Mouse (Mus musculus): ENCODE results near the gene Ccdc163. TPM values are rescaled to one million over a fixed set of nuclear protein-coding genes. Genes with fewer than 3 reads are reported as not detected.
A peak's percentile ranks its signal among the peaks of the same experiment; 100 is the strongest.
"Not testable (repeated sequence)": the region's sequence is repeated elsewhere in the genome, so short reads cannot be mapped to it uniquely, and the experiment has no call there.

The Ccdc163 gene
- total RNA-seq (2012; rRNA removed), result 18.6 and 21.9 TPM in 2 replicates

DNA sequence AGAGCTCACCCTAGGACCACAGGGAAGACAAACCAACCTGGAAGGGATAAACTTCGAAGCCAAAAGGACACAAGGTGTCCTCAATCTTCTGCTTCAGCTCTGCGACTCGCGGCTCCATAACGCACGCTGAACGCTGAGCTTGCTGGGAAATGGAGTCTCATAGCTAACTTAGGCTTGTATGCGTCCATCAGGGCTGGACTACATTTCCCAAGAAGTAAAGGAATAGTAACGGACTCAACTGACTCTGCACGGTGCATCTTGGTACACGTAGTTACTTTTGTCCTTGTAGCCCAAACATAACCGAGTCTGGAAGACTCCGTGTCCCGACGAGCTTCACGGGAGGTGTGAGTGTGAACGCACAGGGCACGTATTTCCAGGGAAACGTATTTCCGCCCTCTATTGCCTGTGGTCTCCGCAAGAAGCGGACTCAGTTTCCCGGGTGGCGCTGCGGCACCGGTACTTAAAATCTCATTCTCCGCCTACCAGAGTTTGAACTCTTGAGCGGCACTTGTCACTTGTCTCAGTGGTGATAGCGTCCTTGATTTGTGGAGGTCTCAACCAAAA, at the start of gene Ccdc163, which contains the start of gene Mmachc:
Gene Ccdc163, plus strand, starts transcription at position 309 of the 564 bp plus-strand sequence.
Gene Mmachc, minus strand, starts transcription at position 206 of the 564 bp plus-strand sequence.
- peak; percentile 89 for DNase-seq (ENCODE audit: low read depth, low spot score)
- H3K4me1 ChIP-seq (ENCODE audit: control insufficient read depth in 2 of 2, insufficient read depth in 2 of 2, low read length in 2 of 2, poor library complexity in 1 of 2), result no peaks in the 10 kb centered on the region
- H3K9me3 ChIP-seq (ENCODE audit: control insufficient read depth, insufficient read depth, low read depth, low read length), result no peaks in the 10 kb centered on the region
- TF ChIP-seq HCFC1 (IDR thresholded peaks at IDR 0.05; ENCODE audit: borderline replicate concordance, insufficient read depth, low read length) (peak; percentile 100), MAFK (IDR thresholded peaks at IDR 0.05; ENCODE audit: insufficient read depth, low read depth, low read length) (0 out of 2 replicates have a peak, but pooled peaks have one; percentile 38), ZNF384 (IDR thresholded peaks at IDR 0.05; ENCODE audit: low read depth, low read length) (no peak), ZC3H11A (IDR thresholded peaks at IDR 0.05; ENCODE audit: borderline replicate concordance, low read depth, low read length) (no peak), CHD2 (IDR thresholded peaks at IDR 0.05; ENCODE audit: low read depth, low read length) (peak; percentile 77; the same call in 1 of the 2 replicates)
- H3K4me3 ChIP-seq (ENCODE audit: insufficient read depth in 1 of 2, low read depth in 1 of 2, low read length in 2 of 2, poor library complexity in 1 of 2, severe bottlenecking in 1 of 2), result peak within 1 kb of the TSS; percentile 75 to 80
- H3K36me3 ChIP-seq (ENCODE audit: control insufficient read depth, insufficient read depth, low read length, poor library complexity, severe bottlenecking), result peaks cover 3% of the 10 kb centered on the region
- H3K27ac ChIP-seq (ENCODE audit: insufficient read depth, low read depth, low read length, poor library complexity, severe bottlenecking), result no peak within 1 kb of the TSS; the same call in 1 of the 2 replicates
- in situ Hi-C loops (cut with MboI; ENCODE audit: low sequenced_read_pairs in 2 of 2, unreplicated experiment in 2 of 2), result no loop called here
- H3K9ac ChIP-seq (ENCODE audit: insufficient read depth, low read depth, low read length, poor library complexity, severe bottlenecking), result peak within 1 kb of the TSS; percentile 79

DNA sequence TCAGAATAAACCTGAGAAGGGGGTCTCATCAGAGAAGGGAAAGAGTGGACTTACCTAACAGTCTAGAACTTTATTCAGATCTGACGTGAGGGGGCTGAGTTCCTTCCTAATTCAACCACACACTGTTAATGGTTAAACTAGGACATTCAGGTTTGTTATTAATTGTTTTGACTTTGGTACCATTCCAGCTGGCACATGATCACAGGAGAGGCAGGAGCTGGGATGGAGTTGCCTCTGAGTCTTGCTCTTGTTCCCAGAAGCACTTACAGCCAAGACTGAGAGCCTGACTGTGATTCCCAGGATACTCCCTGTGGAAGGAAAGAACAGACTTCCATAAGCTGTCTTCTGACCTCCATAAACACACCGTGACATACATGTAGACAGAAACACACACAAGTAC, 48.8 kb upstream of the Ccdc163 start:
- H3K9ac ChIP-seq (ENCODE audit: insufficient read depth, low read depth, low read length, poor library complexity, severe bottlenecking), result no peak overlapping the region
- H3K9me3 ChIP-seq (ENCODE audit: control insufficient read depth, insufficient read depth, low read depth, low read length), result no peaks in the 10 kb centered on the region
- DNase-seq (ENCODE audit: low read depth, low spot score), result no peak

DNA sequence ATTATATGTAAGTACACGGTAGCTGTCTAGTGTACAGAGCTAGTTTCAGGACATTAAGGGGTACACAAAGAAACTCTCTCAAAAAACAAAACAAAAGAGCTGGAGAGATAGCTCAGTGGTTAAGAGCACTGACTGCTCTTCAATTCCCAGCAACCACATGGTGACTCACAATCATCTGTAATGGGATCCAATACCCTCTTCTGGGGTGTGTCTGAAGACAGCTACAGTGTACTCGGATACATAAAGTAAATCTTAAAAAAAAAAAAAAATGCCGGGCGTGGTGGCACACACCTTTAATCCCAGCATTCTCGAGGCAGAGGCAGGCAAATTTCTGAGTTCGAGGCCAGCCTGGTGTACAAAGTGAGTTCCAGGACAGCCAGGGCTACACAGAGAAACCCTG, 48.4 kb upstream of the Ccdc163 start:
- peaks cover 10 to 19% of the 10 kb centered on the region in 2 experiments for H3K4me1 ChIP-seq (ENCODE audit: control insufficient read depth in 2 of 2, insufficient read depth in 2 of 2, low read length in 2 of 2, poor library complexity in 1 of 2)
- H3K27ac ChIP-seq (ENCODE audit: insufficient read depth, low read depth, low read length, poor library complexity, severe bottlenecking); H3K4me3 ChIP-seq (ENCODE audit: insufficient read depth in 1 of 2, low read depth in 1 of 2, low read length in 2 of 2, poor library complexity in 1 of 2, severe bottlenecking in 1 of 2); H3K9me3 ChIP-seq (ENCODE audit: control insufficient read depth, insufficient read depth, low read depth, low read length); H3K36me3 ChIP-seq (ENCODE audit: control insufficient read depth, insufficient read depth, low read length, poor library complexity, severe bottlenecking); H3K9ac ChIP-seq (ENCODE audit: insufficient read depth, low read depth, low read length, poor library complexity, severe bottlenecking); in situ Hi-C loops (cut with MboI; ENCODE audit: low sequenced_read_pairs in 2 of 2, unreplicated experiment in 2 of 2); DNase-seq (ENCODE audit: low read depth, low spot score): not testable (repeated sequence)

More for the DNA sequence above, 48.8 kb upstream of the Ccdc163 start:
- Histone ChIP-seq H3K4me3 (ENCODE audit: insufficient read depth in 1 of 2, low read depth in 1 of 2, low read length in 2 of 2, poor library complexity in 1 of 2, severe bottlenecking in 1 of 2) (no peak overlapping the region), H3K27ac (ENCODE audit: insufficient read depth, low read depth, low read length, poor library complexity, severe bottlenecking) (no peak overlapping the region), H3K36me3 (ENCODE audit: control insufficient read depth, insufficient read depth, low read length, poor library complexity, severe bottlenecking) (no peaks in the 10 kb centered on the region), H3K4me1 (ENCODE audit: control insufficient read depth in 2 of 2, insufficient read depth in 2 of 2, low read length in 2 of 2, poor library complexity in 1 of 2) (peaks cover 12 to 19% of the 10 kb centered on the region in 2 experiments)
- in situ Hi-C loops (cut with MboI; ENCODE audit: low sequenced_read_pairs in 2 of 2, unreplicated experiment in 2 of 2), result no loop called here
- TF ChIP-seq HCFC1 (IDR thresholded peaks at IDR 0.05; ENCODE audit: borderline replicate concordance, insufficient read depth, low read length) (no peak), MAFK (IDR thresholded peaks at IDR 0.05; ENCODE audit: insufficient read depth, low read depth, low read length) (no peak), ZC3H11A (IDR thresholded peaks at IDR 0.05; ENCODE audit: borderline replicate concordance, low read depth, low read length) (no peak), CHD2 (IDR thresholded peaks at IDR 0.05; ENCODE audit: low read depth, low read length) (no peak), ZNF384 (IDR thresholded peaks at IDR 0.05; ENCODE audit: low read depth, low read length) (no peak)

DNA sequence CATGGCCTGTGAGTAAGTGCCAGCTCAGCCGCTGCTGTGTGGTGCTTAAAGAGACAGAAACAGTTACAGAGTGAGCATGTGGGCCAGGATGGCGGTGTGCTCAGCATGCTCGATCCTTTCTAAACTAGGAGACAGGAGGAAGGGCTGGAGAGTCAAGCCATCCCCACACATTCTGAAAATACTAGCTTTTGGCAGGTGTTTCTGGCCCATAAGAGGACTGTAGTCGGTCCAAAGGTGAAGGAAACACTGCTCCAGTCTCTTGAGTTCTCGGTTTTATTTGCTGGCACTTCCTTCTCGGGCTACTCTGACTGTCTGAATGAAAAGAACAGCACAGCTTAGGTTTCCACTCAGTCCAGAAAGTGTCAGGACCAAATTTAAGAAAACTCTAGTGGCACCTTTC, 47.5 kb upstream of the Ccdc163 start:
- H3K4me1 ChIP-seq (ENCODE audit: control insufficient read depth in 2 of 2, insufficient read depth in 2 of 2, low read length in 2 of 2, poor library complexity in 1 of 2), result peaks cover 6 to 13% of the 10 kb centered on the region in 2 experiments; a peak in 2 of 4 replicates
- TF ChIP-seq CHD2 (IDR thresholded peaks at IDR 0.05; ENCODE audit: low read depth, low read length), result no peak
- TF ChIP-seq ZNF384 (IDR thresholded peaks at IDR 0.05; ENCODE audit: low read depth, low read length), result no peak
- no peak for TF ChIP-seq HCFC1 (IDR thresholded peaks at IDR 0.05; ENCODE audit: borderline replicate concordance, insufficient read depth, low read length)
- TF ChIP-seq MAFK (IDR thresholded peaks at IDR 0.05; ENCODE audit: insufficient read depth, low read depth, low read length), result no peak
- no peak for TF ChIP-seq ZC3H11A (IDR thresholded peaks at IDR 0.05; ENCODE audit: borderline replicate concordance, low read depth, low read length)
- H3K27ac ChIP-seq (ENCODE audit: insufficient read depth, low read depth, low read length, poor library complexity, severe bottlenecking), result no peak overlapping the region
- no peak for DNase-seq (ENCODE audit: low read depth, low spot score)
- no peaks in the 10 kb centered on the region for H3K9me3 ChIP-seq (ENCODE audit: control insufficient read depth, insufficient read depth, low read depth, low read length)
- no peak overlapping the region for H3K4me3 ChIP-seq (ENCODE audit: insufficient read depth in 1 of 2, low read depth in 1 of 2, low read length in 2 of 2, poor library complexity in 1 of 2, severe bottlenecking in 1 of 2)
- in situ Hi-C loops (cut with MboI; ENCODE audit: low sequenced_read_pairs in 2 of 2, unreplicated experiment in 2 of 2), result no loop called here
- H3K9ac ChIP-seq (ENCODE audit: insufficient read depth, low read depth, low read length, poor library complexity, severe bottlenecking), result 0 out of 2 replicates have a peak overlapping the region, but pooled peaks have one; percentile 6
- no peaks in the 10 kb centered on the region for H3K36me3 ChIP-seq (ENCODE audit: control insufficient read depth, insufficient read depth, low read length, poor library complexity, severe bottlenecking)

Measured in ES-E14 (cell line).